Mouse (Mus musculus): Measurements from ENCODE around the gene Kank2. TPM values are rescaled to one million over a fixed set of nuclear protein-coding genes. Genes with fewer than 3 reads are reported as not detected.

Gene Kank2
- polyA plus RNA-seq, 1 experiment from 2014 or later: 6.4 TPM

- no peaks in the 10 kb centered on the region for H3K9me3 ChIP-seq (ENCODE audit: control insufficient read depth)
- peaks cover 48% of the 10 kb centered on the region for H3K36me3 ChIP-seq (ENCODE audit: control insufficient read depth, insufficient read depth)
- 79% methylated on average over 12 of the region's 12 CpGs for WGBS
- no peak overlapping the region for H3K4me2 ChIP-seq (replicated peaks; ENCODE audit: low read depth)
- no peak overlapping the region for H3K27ac ChIP-seq (ENCODE audit: low read depth, low read length)
- ATAC-seq: no peak
- no peak for TF ChIP-seq CTCF (IDR thresholded peaks at IDR 0.05; ENCODE audit: low read depth)
- H3K9ac ChIP-seq (ENCODE audit: low read depth, low read length): no peak overlapping the region
- H3K4me3 ChIP-seq (ENCODE audit: low read depth, low read length): no peak overlapping the region
- no peaks in the 10 kb centered on the region for H3K27me3 ChIP-seq (replicated peaks; ENCODE audit: control insufficient read depth, insufficient read depth, low read length)
- no peaks in the 10 kb centered on the region for H3K4me1 ChIP-seq (replicated peaks; ENCODE audit: control insufficient read depth, insufficient read depth, low read length)
Observed at GRCm38 (mm10) chr9:21820183-21820582, 21.6 kb upstream of the Kank2 start.

GRCm38 (mm10) chr9:21819181-21819729 lies 20.7 kb upstream of the Kank2 start:
- Histone ChIP-seq H3K9ac (ENCODE audit: low read depth, low read length) (no peak overlapping the region), H3K4me2 (replicated peaks; ENCODE audit: low read depth) (no peak overlapping the region), H3K4me3 (ENCODE audit: low read depth, low read length) (no peak overlapping the region), H3K36me3 (ENCODE audit: control insufficient read depth, insufficient read depth) (peaks cover 56% of the 10 kb centered on the region), H3K27me3 (replicated peaks; ENCODE audit: control insufficient read depth, insufficient read depth, low read length) (no peaks in the 10 kb centered on the region), H3K9me3 (ENCODE audit: control insufficient read depth) (no peaks in the 10 kb centered on the region), H3K4me1 (replicated peaks; ENCODE audit: control insufficient read depth, insufficient read depth, low read length) (no peaks in the 10 kb centered on the region), H3K27ac (ENCODE audit: low read depth, low read length) (no peak overlapping the region)
- ATAC-seq: no peak
- no peak for TF ChIP-seq CTCF (IDR thresholded peaks at IDR 0.05; ENCODE audit: low read depth)
- WGBS: 88% methylated on average over 2 of the region's 2 CpGs

- no peak for ATAC-seq
- no peak overlapping the region for H3K27ac ChIP-seq (ENCODE audit: low read depth, low read length)
- TF ChIP-seq CTCF (IDR thresholded peaks at IDR 0.05; ENCODE audit: low read depth): no peak
- H3K4me2 ChIP-seq (replicated peaks; ENCODE audit: low read depth): no peak overlapping the region
- H3K9ac ChIP-seq (ENCODE audit: low read depth, low read length): no peak overlapping the region
- WGBS: 94% methylated on average over 6 of the region's 6 CpGs
- H3K9me3 ChIP-seq (ENCODE audit: control insufficient read depth): no peaks in the 10 kb centered on the region
- H3K4me3 ChIP-seq (ENCODE audit: low read depth, low read length): no peak overlapping the region
- no peaks in the 10 kb centered on the region for H3K4me1 ChIP-seq (replicated peaks; ENCODE audit: control insufficient read depth, insufficient read depth, low read length)
- no peaks in the 10 kb centered on the region for H3K27me3 ChIP-seq (replicated peaks; ENCODE audit: control insufficient read depth, insufficient read depth, low read length)
- H3K36me3 ChIP-seq (ENCODE audit: control insufficient read depth, insufficient read depth): peaks cover 63% of the 10 kb centered on the region
Observed at GRCm38 (mm10) chr9:21818561-21818960, 20.0 kb upstream of the Kank2 start.

GRCm38 (mm10) chr9:21818125-21818524 lies 19.6 kb upstream of the Kank2 start:
- WGBS: 81% methylated on average over 4 of the region's 4 CpGs
- no peak overlapping the region for H3K27ac ChIP-seq (ENCODE audit: low read depth, low read length)
- no peaks in the 10 kb centered on the region for H3K4me1 ChIP-seq (replicated peaks; ENCODE audit: control insufficient read depth, insufficient read depth, low read length)
- no peaks in the 10 kb centered on the region for H3K9me3 ChIP-seq (ENCODE audit: control insufficient read depth)
- H3K4me2 ChIP-seq (replicated peaks; ENCODE audit: low read depth): no peak overlapping the region
- peaks cover 68% of the 10 kb centered on the region for H3K36me3 ChIP-seq (ENCODE audit: control insufficient read depth, insufficient read depth)
- H3K27me3 ChIP-seq (replicated peaks; ENCODE audit: control insufficient read depth, insufficient read depth, low read length): no peaks in the 10 kb centered on the region
- no peak overlapping the region for H3K4me3 ChIP-seq (ENCODE audit: low read depth, low read length)
- TF ChIP-seq CTCF (IDR thresholded peaks at IDR 0.05; ENCODE audit: low read depth): no peak
- no peak for ATAC-seq
- no peak overlapping the region for H3K9ac ChIP-seq (ENCODE audit: low read depth, low read length)

GRCm38 (mm10) chr9:21816716-21817305 lies 18.3 kb upstream of the Kank2 start:
- Histone ChIP-seq H3K27ac (ENCODE audit: low read depth, low read length) (no peak overlapping the region), H3K27me3 (replicated peaks; ENCODE audit: control insufficient read depth, insufficient read depth, low read length) (no peaks in the 10 kb centered on the region), H3K4me2 (replicated peaks; ENCODE audit: low read depth) (no peak overlapping the region), H3K4me1 (replicated peaks; ENCODE audit: control insufficient read depth, insufficient read depth, low read length) (no peaks in the 10 kb centered on the region), H3K36me3 (ENCODE audit: control insufficient read depth, insufficient read depth) (peaks cover 72% of the 10 kb centered on the region), H3K9ac (ENCODE audit: low read depth, low read length) (no peak overlapping the region), H3K9me3 (ENCODE audit: control insufficient read depth) (no peaks in the 10 kb centered on the region), H3K4me3 (ENCODE audit: low read depth, low read length) (no peak overlapping the region)
- no peak for TF ChIP-seq CTCF (IDR thresholded peaks at IDR 0.05; ENCODE audit: low read depth)
- 67% methylated on average over 9 of the region's 9 CpGs for WGBS
- no peak for ATAC-seq

GRCm38 (mm10) chr9:21811170-21811569 lies 12.6 kb upstream of the Kank2 start:
- TF ChIP-seq CTCF (IDR thresholded peaks at IDR 0.05; ENCODE audit: low read depth): no peak
- no peak overlapping the region for H3K9ac ChIP-seq (ENCODE audit: low read depth, low read length)
- H3K4me2 ChIP-seq (replicated peaks; ENCODE audit: low read depth): no peak overlapping the region
- H3K9me3 ChIP-seq (ENCODE audit: control insufficient read depth): no peaks in the 10 kb centered on the region
- H3K27ac ChIP-seq (ENCODE audit: low read depth, low read length): no peak overlapping the region
- WGBS: 82% methylated on average over 5 of the region's 5 CpGs
- H3K36me3 ChIP-seq (ENCODE audit: control insufficient read depth, insufficient read depth): peaks cover 44% of the 10 kb centered on the region
- no peaks in the 10 kb centered on the region for H3K27me3 ChIP-seq (replicated peaks; ENCODE audit: control insufficient read depth, insufficient read depth, low read length)
- no peaks in the 10 kb centered on the region for H3K4me1 ChIP-seq (replicated peaks; ENCODE audit: control insufficient read depth, insufficient read depth, low read length)
- no peak for ATAC-seq
- H3K4me3 ChIP-seq (ENCODE audit: low read depth, low read length): no peak overlapping the region
